Mouse (Mus musculus): ENCODE data around the gene Ssr2. TPM values are rescaled to one million over a fixed set of nuclear protein-coding genes. Genes with fewer than 3 reads are reported as not detected.

The Ssr2 gene
- polyA plus RNA-seq, 1 experiment: 6.5 TPM

GRCm38 (mm10) chr3:88532689-88533511 lies 42.8 kb upstream of the Ssr2 start:
- Histone ChIP-seq H3K36me3 (ENCODE audit: control insufficient read depth) (no peaks in the 10 kb centered on the region), H3K9me3 (ENCODE audit: control insufficient read depth, low read length) (no peaks in the 10 kb centered on the region), H3K27me3 (ENCODE audit: control insufficient read depth) (peaks cover 20% of the 10 kb centered on the region), H3K4me3 (replicated peaks) (peak overlapping the region; percentile 75), H3K4me1 (ENCODE audit: control insufficient read depth) (peaks cover 68% of the 10 kb centered on the region)
- TF ChIP-seq GATA1 (IDR thresholded peaks at IDR 0.05; ENCODE audit: low read length): no peak
- TF ChIP-seq TAL1 (IDR thresholded peaks at IDR 0.05; ENCODE audit: low read length): no peak

GRCm38 (mm10) chr3:88533706-88534105 lies 42.0 kb upstream of the Ssr2 start:
- Histone ChIP-seq H3K4me1 (ENCODE audit: control insufficient read depth) (peaks cover 68% of the 10 kb centered on the region), H3K27me3 (ENCODE audit: control insufficient read depth) (peaks cover 20% of the 10 kb centered on the region), H3K36me3 (ENCODE audit: control insufficient read depth) (no peaks in the 10 kb centered on the region), H3K9me3 (ENCODE audit: control insufficient read depth, low read length) (no peaks in the 10 kb centered on the region), H3K4me3 (replicated peaks) (no peak overlapping the region)
- no peak for TF ChIP-seq GATA1 (IDR thresholded peaks at IDR 0.05; ENCODE audit: low read length)
- no peak for TF ChIP-seq TAL1 (IDR thresholded peaks at IDR 0.05; ENCODE audit: low read length)

- Histone ChIP-seq H3K9me3 (ENCODE audit: control insufficient read depth, low read length) (no peaks in the 10 kb centered on the region), H3K4me1 (ENCODE audit: control insufficient read depth) (peaks cover 61% of the 10 kb centered on the region), H3K4me3 (replicated peaks) (no peak overlapping the region), H3K36me3 (ENCODE audit: control insufficient read depth) (no peaks in the 10 kb centered on the region), H3K27me3 (ENCODE audit: control insufficient read depth) (peaks cover 20% of the 10 kb centered on the region)
- TF ChIP-seq TAL1 (IDR thresholded peaks at IDR 0.05; ENCODE audit: low read length): no peak
- no peak for TF ChIP-seq GATA1 (IDR thresholded peaks at IDR 0.05; ENCODE audit: low read length)
Measured at GRCm38 (mm10) chr3:88535005-88535404, 40.7 kb upstream of the Ssr2 start.

GRCm38 (mm10) chr3:88535527-88535926 lies 40.1 kb upstream of the Ssr2 start:
- TF ChIP-seq TAL1 (IDR thresholded peaks at IDR 0.05; ENCODE audit: low read length) (no peak), GATA1 (IDR thresholded peaks at IDR 0.05; ENCODE audit: low read length) (no peak)
- H3K27me3 ChIP-seq (ENCODE audit: control insufficient read depth): peaks cover 20% of the 10 kb centered on the region
- no peaks in the 10 kb centered on the region for H3K36me3 ChIP-seq (ENCODE audit: control insufficient read depth)
- no peaks in the 10 kb centered on the region for H3K9me3 ChIP-seq (ENCODE audit: control insufficient read depth, low read length)
- peaks cover 59% of the 10 kb centered on the region for H3K4me1 ChIP-seq (ENCODE audit: control insufficient read depth)
- H3K4me3 ChIP-seq (replicated peaks): no peak overlapping the region

GRCm38 (mm10) chr3:88536103-88536930 lies 39.4 kb upstream of the Ssr2 start:
- TF ChIP-seq TAL1 (IDR thresholded peaks at IDR 0.05; ENCODE audit: low read length): no peak
- TF ChIP-seq GATA1 (IDR thresholded peaks at IDR 0.05; ENCODE audit: low read length): no peak
- no peaks in the 10 kb centered on the region for H3K9me3 ChIP-seq (ENCODE audit: control insufficient read depth, low read length)
- H3K36me3 ChIP-seq (ENCODE audit: control insufficient read depth): no peaks in the 10 kb centered on the region
- H3K4me1 ChIP-seq (ENCODE audit: control insufficient read depth): peaks cover 51% of the 10 kb centered on the region
- H3K27me3 ChIP-seq (ENCODE audit: control insufficient read depth): peaks cover 20% of the 10 kb centered on the region
- H3K4me3 ChIP-seq (replicated peaks): peak overlapping the region; percentile 64

- Histone ChIP-seq H3K9me3 (ENCODE audit: control insufficient read depth, low read length) (no peaks in the 10 kb centered on the region), H3K4me1 (ENCODE audit: control insufficient read depth) (peaks cover 43% of the 10 kb centered on the region), H3K36me3 (ENCODE audit: control insufficient read depth) (no peaks in the 10 kb centered on the region), H3K27me3 (ENCODE audit: control insufficient read depth) (peaks cover 20% of the 10 kb centered on the region), H3K4me3 (replicated peaks) (peak overlapping the region; percentile 64)
- no peak for TF ChIP-seq GATA1 (IDR thresholded peaks at IDR 0.05; ENCODE audit: low read length)
- TF ChIP-seq TAL1 (IDR thresholded peaks at IDR 0.05; ENCODE audit: low read length): no peak
Measured at GRCm38 (mm10) chr3:88537146-88537545, 38.5 kb upstream of the Ssr2 start.

GRCm38 (mm10) chr3:88538271-88539145 lies 37.2 kb upstream of the Ssr2 start:
- Histone ChIP-seq H3K4me1 (ENCODE audit: control insufficient read depth) (peaks cover 30% of the 10 kb centered on the region), H3K36me3 (ENCODE audit: control insufficient read depth) (no peaks in the 10 kb centered on the region), H3K27me3 (ENCODE audit: control insufficient read depth) (peaks cover 7% of the 10 kb centered on the region)

GRCm38 (mm10) chr3:88539397-88539796 lies 36.3 kb upstream of the Ssr2 start:
- H3K36me3 ChIP-seq (ENCODE audit: control insufficient read depth): no peaks in the 10 kb centered on the region
- H3K4me1 ChIP-seq (ENCODE audit: control insufficient read depth): peaks cover 24% of the 10 kb centered on the region
- no peak for TF ChIP-seq GATA1 (IDR thresholded peaks at IDR 0.05; ENCODE audit: low read length)
- TF ChIP-seq TAL1 (IDR thresholded peaks at IDR 0.05; ENCODE audit: low read length): no peak
- H3K9me3 ChIP-seq (ENCODE audit: control insufficient read depth, low read length): no peaks in the 10 kb centered on the region
- H3K4me3 ChIP-seq (replicated peaks): no peak overlapping the region
- peaks cover 2% of the 10 kb centered on the region; the same call in 1 of the 2 replicates for H3K27me3 ChIP-seq (ENCODE audit: control insufficient read depth)

More at GRCm38 (mm10) chr3:88538271-88539145, 37.2 kb upstream of the Ssr2 start:
- no peaks in the 10 kb centered on the region for H3K9me3 ChIP-seq (ENCODE audit: control insufficient read depth, low read length)
- no peak for TF ChIP-seq GATA1 (IDR thresholded peaks at IDR 0.05; ENCODE audit: low read length)
- TF ChIP-seq TAL1 (IDR thresholded peaks at IDR 0.05; ENCODE audit: low read length): no peak
- H3K4me3 ChIP-seq (replicated peaks): no peak overlapping the region
